Mouse (Mus musculus) liver (tissue): Measurements from ENCODE around the gene Kcnj4.

Source experiments
- DNase-seq: peaks from one replicate; pipeline ENCODE4 v3.0.0-alpha.2; 2020; ENCODE audit warnings: mixed read lengths

The Kcnj4 gene

DNA sequence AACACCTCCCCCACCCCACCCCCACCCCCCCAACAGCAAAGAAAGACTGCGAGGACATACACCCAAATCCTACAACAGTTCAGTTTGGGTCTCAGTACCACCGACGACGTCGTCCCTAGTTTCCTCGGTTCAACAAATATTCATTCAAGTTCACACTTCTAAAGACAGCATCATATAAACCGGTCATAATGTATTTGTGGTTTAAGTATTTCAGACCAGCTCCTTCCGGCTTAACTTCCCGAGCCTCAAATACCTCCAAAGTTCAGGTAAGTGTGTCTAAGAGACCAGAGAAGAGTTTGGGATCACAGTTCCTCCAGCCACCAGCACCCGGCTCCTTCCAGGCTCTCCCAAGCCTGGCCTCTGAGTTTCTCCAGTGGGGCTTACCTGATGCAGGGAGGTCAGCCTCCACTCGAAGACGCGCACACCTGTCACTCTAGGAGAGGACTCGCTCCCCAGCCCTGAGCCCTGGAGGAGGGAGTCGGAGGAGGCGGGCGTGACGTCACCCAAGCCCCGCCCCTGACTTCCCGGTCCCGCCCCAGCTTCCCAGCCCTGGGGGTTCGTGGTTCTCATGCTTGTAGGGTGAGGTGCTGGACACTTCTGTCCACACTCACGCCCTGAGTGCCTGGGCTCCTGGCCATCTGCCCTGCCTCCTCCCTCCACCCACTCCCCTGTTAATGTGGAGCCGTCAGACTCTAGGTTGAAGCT, 49.8 kb downstream of the Kcnj4 start, which contains the start of gene Csnk1e:
TSS of gene Csnk1e (minus strand) at position 461 of the 705 bp plus-strand sequence.
- peak; percentile 76 for DNase-seq

DNA sequence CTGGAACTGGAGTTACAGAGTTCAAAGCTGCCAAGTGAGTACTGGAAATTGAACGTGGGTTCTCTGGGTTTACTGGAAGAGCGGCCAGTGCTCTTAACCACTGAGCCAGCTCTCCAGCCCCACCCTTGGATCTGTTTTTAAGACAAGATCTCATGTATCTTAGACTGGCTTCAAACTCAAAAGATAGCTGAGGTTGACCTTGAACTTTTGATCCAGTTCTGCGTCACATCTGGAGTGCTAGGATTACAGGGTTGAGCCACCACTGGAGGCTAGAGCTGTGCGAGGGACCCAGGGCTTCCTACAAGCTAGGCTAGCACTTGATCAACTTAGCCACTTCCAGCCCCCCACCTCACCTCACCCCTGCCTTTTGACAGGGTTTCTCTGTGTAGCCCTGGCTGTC, 51.2 kb downstream of the Kcnj4 start:
- DNase-seq = no peak

DNA sequence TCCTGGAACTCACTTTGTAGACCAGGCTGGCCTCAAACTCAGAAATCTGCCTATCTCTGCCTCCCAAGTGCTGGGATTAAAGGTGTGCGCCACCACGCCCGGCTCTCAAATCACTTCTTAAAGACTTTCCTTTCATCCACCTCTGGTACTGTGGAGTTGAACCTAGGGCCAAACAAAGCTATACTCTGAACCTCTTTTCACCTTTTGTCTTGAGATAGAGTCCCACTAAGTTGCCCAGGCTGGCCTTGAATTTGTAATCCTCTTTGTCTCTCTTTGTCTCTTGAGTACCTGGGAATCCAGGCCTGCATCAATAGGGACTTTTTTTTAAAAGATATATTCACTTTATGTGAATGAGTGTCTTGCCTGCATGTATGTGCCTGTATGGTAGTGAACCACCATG, 57.0 kb downstream of the Kcnj4 start:
- DNase-seq = no peak

DNA sequence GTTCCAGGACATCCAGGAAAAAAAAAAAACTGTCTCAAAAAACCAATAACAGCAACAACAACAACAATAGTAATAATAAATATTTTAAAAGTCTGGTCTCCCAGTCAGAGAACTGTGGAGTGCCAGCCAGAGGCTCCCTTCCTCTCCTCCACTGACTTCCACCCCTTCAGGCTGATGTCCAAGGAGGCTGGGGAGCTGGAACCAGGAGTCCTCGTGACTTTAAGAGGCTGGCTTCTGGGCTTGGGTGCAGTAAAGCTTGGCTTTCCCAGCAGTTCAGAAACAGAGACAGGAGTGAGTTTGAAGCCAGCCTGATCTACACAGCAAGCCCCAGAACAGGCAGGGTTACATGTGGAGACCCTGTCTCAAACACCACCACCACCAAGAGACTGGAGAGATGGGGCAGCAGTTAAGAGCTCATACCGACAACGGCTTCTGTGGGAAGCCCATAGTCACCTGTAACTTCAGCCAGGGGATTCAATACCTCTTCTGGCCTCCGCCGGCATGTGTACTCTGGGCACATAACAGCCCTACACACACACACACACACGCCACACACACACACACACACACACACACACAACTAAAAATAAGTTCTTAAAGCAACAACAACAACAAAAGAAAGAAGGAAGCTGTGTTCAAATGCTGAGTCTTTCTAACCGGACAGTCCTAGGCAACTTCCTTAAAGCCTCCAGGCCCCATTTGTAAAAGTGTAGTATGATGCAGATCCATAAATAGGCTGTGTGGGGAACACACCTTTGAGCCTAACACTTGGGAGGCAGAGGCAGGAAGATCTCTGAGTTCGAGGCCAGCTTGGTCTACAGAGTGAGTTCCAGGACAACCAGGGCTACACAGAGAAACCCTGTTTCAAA, 59.0 kb downstream of the Kcnj4 start:
- DNase-seq = no peak

DNA sequence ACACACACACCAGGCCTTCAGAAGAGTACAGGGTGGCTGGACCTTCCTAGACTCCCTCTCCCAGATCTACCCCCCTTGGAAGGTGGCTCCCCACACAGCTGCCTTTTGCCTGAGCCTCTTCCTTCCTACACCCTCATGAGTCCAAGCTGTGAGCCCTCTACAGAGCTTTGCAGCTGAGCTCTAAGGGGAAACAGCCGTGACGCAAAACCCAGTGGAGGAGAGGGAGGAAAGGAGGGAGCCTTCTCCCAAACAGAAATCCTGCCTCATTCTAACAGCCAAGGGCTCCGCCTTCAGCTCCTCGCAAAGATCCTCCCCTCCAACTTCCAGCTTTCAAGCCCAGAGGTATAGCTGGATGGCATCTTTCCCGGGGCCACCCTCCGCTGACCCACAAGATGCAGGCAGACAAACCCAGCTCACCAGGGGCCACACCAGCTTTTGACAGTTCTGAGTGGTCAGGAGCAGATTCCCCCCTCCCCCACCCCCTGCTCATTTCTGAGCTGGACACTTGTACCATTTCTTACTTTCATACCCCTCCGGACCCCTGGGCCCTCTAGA, 61.1 kb downstream of the Kcnj4 start:
- no peak for DNase-seq

DNA sequence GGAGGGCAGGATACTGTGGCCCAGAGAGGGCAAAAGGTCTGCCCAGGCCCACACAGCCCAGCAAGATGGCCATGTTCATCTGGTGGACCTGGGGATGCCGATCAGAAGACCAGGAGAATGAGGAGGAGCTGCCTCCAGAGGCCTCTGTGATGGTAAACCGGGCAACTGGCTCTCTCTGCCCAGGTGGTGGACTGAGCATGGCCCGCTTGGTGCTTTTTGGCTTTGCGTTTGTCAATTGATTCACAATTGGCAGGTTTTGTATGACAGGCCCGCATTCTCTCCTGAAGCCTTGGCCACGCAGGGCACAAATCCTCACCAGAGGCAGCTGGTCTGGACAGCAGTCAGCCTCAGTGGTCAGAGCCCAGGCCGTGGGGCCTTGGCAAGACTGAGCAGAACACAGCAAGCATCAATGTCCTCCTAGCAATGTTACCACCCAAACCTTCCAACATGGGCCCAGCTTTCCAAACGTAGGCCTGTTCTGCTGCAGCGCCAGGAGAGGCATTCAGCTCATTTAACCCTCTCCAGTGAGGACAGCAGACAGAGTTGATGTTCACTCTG, 62.0 kb downstream of the Kcnj4 start:
- no peak for DNase-seq

DNA sequence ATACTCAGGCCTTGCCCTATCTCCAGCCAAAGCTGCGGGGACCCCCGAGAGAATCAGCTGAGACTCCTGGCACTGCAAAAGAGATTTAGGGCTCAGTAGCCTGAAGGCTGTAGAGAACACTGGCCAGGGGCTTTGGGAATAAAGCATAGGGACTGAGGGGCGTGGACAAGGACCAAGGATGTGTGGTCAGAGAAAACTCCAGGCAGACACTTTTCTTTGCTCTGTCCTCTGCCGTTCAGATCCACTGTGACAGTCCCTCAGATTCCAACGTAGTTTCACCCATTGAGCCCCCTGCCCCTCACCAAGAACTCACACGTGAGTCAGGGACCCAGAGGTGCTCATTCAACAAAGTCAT, 62.8 kb downstream of the Kcnj4 start:
- DNase-seq = no peak

DNA sequence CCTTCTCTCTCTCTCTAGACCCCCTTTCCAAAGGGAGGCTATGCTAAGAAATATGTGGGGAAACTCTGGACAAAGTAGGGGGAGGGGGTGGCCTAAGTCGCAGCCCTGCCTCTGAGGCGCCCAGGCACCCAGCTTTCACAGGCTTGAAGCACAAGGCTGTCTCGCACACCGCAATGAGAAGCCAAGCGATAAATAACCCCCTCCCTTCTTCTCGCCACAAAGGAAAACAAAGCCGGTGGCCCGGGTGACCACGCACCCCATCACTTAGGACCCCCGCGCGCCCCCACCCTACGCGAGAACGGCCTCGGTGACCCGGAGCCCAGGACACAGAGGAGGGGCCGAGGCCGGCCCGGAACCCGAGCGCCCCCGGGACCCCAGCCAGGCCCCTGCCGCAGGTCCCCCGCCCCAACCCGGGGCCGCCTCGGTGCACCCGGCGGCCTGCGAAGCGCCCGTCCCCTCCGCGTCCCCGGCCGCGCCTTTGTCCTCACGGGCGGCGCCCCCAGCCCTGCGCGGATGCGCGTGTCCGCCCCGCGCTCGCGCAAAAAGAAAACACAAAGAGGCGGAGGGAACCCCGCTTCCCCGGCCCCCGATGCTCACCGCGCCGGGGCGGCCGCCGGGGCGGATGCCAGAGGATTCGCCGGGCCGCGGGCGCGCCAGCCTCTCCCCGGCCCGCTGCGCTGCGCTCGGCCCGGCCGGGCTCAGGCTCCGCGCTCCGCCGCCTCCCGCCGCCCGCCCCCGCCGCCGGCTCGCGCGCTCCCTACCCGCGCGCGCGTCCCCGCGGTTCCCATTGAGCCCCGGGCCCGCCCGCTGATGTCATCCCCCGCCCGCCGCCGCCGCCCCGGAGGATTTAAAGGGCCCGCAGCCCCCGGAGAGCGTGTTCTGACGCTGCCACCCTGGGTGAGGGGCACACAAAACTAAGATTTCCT, 63.4 kb downstream of the Kcnj4 start:
- peak; percentile 72 for DNase-seq

DNA sequence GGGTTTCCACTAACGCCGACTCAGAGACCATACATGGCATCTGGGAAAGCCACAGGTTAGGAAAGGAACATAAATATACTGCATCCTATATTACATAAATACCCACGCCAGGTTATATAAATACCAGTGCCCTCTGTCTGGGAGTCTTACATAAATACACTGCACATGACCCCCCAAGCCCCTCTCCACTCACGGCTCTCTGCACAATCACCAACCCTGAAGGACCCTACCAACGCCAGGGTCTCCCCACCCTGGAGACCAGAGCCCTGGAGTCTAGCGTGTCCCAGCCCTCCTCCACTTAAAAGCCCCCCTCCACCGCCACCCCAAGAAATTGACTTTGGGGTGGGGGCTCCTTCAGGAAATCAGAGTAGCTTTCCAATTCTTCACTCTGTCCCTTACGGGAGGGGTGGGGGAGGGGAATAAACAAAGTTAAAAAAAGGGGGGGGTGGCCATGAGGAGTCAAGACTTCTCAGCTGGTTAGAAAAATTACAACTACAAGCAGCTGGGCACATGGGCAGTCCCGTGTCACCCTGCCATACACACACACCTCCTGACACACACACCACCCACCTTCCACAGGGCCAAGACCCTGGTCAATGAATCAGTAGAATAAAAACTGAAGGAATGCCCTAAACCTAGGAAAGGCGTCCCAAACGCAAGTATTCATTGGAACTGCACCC, 64.2 kb downstream of the Kcnj4 start:
- DNase-seq = no peak

DNA sequence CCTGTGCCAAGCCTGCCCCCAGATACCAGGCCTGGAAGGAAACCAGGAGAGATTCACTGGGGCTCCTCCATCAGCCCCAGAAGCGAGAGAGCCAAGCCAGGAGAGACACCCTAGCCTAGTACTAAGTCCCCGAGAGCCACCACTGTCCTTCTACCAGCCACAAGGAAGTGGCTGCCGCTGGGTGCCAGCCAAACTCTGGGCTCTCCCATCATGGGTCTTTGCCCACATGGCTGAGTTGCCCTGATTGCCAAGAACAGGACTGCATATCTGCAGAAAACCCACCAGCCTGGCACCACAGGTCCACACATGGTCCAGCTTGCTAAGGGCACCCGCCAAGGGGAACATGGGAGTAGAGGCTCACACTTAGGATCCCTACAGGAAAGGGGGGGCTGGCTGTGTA, 64.8 kb downstream of the Kcnj4 start:
- no peak for DNase-seq

DNA sequence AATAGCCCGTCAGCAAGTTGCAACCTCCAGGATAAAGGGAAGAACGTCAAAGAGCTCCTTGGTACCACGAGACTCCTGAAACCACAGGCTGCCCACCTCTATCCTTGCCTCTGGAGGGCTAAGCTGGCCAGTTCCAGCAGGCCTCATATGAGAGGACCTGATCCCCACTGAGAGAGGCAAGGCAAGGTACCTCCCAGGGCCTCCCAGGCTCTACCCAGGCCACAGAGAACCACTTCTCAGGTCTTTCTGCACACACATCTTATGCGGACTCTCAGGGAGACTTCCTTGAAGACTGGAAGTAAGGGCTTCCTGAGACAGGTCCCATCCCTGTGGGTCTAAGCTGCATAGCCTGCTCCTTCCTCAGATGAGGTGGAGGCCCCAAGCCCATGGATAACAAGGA, 65.7 kb downstream of the Kcnj4 start:
- no peak for DNase-seq

DNA sequence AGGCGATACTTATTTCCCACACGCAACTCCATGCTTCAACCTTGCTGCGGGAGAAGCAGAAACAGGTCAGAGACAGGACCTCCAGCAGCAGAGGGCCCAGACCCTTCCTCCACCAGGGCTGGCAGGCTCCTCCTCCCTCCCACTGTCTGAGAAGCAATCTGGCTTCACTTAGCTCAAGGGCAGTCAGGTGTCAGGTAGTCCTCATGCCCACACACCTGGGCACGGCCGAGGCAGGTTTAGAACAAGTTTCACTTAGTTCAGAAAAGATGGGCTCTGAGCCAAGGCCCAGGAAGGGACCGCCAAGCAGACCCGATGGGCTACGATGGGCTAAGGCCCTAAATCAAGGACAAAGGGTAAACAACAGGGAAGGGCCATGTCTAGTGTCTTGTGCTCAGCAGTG, 66.2 kb downstream of the Kcnj4 start:
- no peak for DNase-seq

DNA sequence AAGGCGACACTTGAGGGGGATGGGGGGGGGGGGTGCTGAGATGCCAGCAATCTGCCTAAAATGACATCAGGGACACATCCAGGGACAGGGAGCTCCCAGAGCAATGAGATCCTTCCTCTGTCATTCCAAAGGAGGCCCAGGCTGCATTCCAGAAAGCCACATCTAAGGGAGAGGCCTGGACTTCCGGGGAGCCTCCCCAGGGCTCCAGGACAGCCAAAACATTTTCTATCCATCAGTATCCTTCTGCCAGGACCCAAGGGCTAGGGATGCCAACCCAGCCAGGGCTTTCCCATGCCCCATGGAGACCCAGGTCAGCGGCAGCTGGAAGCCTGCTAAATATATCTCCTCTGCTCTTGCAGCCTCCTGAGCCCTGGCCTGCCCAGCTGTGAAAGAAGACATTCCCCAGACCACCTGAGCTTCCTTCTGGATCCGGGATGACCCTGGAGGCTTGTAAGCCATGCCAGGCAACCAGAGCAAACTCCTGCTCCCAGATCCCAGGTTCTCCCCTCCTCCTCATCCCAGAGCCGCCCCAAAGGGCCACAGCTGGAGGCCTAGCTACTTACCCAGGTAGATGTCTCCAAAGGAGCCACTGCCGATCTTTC, 66.7 kb downstream of the Kcnj4 start:
- no peak for DNase-seq

DNA sequence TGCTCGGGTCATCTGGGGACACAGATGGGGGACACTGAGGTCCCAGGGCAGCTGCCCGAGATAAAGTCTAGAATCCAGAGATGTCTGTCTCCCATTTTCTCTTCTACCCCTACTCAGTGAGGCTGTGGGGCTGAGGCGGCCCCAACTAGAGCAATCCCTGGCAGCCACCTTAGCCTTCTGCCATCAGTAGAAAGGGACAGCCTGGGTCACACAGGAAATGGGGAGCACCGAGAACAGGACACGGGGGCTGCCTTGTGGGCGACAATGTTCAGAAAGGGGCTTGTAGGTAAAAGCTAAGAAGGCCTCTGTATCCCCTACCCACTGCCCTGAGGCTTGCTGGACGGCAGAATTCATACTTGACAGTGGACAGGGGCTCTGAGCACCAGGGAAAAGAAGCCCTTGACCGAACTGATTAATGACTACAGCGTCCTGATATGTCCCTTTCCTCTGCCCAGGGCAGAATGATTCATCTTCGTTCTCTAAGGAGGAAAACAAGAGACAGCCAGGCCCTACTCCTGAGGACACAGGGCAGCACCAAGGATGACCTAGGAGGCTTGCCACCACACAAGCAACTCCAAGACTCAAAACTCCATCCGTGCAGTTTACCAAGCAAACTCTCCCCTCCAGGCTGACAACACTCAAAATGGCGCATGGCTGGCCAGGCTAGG, 67.4 kb downstream of the Kcnj4 start:
- no peak for DNase-seq

DNA sequence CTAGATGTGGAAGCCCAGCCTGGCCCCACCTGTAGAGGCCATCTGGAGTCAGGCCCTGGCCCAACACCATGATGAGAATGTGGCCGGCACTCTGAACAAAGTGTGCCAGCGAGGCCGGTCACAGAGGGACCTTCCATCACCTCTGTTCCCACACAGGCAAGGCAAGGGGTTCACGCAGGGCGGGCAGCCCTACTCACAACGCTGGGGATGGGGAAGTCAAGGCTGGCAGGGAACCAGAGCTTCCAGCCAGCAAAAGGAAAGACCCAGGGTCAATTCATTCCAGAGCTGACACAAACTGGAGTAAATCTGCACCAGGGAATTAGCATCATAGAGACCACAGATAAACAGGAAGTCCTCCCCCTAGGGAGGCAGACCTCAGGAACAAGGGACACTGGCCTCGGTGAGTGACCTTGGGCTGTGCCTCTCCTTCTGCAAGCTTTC, 68.5 kb downstream of the Kcnj4 start:
- DNase-seq = no peak

DNA sequence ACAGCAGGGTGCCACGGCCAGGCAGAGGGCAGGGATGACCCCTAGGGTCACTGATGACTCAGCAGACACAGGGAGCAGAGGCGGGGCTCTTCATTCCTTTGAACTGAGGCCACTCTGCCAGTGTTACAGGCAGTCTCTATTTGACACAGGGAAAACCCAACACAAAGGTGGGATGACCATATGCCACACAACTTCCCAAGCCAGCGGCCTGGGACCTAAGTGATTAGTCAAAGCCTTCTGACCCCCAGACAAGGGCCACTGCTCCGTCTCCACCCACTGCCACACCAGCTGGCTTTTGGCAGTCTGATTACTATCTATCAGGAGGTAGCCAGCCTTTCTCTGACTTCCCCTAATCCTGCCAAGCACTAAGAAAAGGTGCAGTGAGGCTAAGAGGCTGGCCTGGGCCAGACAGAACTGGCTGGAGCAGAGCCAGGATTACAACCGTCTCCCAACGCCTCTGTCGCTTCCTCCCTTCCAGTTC, 69.8 kb downstream of the Kcnj4 start:
- DNase-seq = no peak
